Mouse (Mus musculus) embryo, embryonic 11.5 days (tissue): ENCODE measurements around the gene Dkc1.

ENCODE experiments used
- DNase-seq: peaks from one replicate; pipeline ENCODE4 v3.0.0-alpha.2; 2012; ENCODE audit warnings: low read depth, low spot score

Gene Dkc1

GRCm38 (mm10) chrX:75095369-75096162 is at the start of gene Dkc1:
TSS of gene Dkc1 (plus strand) at chrX:75095854.
- peak; percentile 78 for DNase-seq

GRCm38 (mm10) chrX:75045931-75046330 is 49.7 kb upstream of the Dkc1 start:
- no peak for DNase-seq

GRCm38 (mm10) chrX:75046921-75047635 is 48.6 kb upstream of the Dkc1 start:
- no peak for DNase-seq

GRCm38 (mm10) chrX:75056120-75056775 is 39.4 kb upstream of the Dkc1 start:
- DNase-seq: no peak

GRCm38 (mm10) chrX:75082351-75082750 is 13.3 kb upstream of the Dkc1 start:
- no peak for DNase-seq

DNA sequence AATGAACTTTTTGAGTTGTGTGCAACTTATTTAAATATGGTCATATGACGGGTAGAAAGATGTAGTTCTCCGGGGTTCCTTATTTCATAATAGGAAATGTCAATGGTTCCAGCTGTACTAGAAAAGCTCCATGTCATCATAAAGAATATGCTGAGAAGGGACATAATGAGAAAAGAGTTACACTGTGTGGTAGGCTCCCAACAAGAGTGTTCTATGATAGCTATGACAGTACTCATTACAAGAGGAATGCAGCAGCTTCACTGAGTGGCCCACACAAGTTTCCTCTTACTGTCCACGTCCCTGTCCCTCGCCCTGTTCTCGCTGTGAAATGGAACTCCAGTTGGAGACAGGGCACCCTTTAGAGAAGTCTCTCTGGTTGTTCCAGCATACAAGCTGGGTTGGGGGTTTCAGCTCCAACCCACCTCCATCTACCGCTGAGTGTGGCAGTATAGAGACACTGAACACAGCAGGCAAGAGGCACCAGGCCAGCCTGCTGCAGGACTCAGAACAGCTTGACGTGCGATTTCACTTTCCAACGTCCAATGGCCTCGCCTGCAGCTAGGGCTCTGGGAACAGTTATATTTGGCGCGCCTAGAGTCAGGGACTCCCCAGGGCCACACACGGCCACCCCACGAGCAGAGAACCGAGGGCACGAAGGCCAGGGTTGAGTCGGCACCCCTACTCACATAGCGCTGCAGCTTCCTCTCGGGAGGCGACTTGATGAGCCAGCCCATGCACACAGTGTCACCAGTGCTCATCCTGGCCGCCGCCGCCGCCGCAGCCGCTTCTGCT is 11.5 kb upstream of the Dkc1 start:
- no peak for DNase-seq

DNA sequence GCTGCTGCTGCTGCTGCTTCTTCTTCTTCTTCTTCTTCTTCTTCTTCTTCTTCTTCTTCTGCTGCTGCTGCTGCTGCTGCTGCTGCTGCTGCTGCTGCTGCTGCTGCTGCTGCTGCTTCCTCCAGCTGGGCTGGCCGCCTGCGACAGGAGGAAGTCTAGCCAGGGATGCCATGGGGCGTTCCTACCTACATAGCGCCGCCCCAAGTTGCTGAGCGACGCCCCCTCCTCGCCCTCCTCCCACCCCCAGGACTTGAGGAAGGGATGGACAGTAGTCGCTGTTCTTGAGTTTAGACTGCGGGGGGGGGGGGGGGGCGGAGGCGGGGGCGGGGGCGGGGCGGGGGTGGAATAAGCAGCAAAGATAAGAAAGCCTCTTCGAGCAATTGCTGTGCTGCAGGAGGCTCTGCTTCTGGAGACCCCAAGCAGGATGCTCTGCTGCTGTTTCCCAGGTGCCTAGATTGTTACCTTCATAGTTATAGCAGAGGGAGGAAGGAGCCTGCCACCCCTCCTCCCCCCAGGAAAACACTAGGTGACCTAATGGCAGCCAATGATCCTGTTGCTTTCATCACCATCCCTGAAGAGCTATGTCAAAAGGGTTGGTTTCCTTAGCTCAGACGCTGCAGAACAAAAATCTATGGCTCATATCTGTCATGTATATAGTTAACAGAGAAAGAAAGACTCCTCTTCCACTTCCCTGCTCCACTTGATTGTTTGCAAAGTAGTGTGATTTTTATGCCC is 10.7 kb upstream of the Dkc1 start, which contains the start of gene Gab3:
Gab3 (minus strand) TSS at position 685 of the 735 bp plus-strand sequence.
- no peak for DNase-seq

DNA sequence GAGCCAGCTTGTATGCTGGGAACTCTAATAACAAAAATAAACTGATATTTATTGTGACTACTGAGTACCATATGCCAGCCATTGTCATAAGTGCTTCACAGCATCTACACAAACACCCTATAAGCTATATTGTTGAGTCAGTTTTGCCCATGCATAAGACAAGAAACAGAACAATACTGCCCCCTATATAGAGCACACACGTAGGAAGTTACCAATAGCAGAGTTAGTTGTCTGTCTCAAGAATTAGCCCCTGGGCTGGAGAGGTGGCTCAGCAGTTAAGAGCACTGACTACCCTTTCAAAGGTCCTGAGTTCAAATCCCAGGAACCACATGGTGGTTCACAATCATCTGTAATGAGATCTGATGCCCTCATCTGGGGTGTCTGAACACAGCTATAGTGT is 10.0 kb upstream of the Dkc1 start:
- no peak for DNase-seq

DNA sequence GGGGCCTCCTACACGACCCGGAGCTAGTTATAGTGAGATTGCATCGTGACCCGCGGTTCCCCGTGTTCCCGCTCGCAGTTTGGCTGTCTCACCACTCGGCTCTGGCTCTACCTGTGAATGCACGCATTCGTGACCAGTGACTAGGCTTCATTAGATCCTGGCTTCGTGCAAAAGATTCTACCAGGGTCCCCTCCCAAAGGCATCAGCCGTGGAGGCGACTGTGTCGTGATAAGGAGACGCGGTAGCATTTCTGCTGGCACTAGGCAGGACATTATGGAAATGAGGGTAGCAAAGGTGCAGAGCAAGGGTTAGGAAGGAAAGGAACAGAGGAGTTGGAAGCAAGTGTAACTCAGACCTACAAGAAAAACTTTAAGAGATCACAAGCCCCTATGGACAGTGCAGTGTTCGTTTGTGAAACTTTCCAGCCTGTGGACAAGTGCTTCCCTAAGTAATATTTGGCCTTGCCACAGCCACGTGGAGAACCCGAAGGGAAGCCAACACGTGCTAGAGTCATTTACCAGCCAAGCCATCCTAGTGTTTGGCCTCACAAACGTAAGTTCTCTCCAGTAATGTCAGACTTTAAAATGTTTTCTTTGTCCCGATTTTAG is 613 bp downstream of the Dkc1 start:
- DNase-seq: no peak

- no peak for DNase-seq
Observed at GRCm38 (mm10) chrX:75098799-75099198, 3.1 kb downstream of the Dkc1 start.

DNA sequence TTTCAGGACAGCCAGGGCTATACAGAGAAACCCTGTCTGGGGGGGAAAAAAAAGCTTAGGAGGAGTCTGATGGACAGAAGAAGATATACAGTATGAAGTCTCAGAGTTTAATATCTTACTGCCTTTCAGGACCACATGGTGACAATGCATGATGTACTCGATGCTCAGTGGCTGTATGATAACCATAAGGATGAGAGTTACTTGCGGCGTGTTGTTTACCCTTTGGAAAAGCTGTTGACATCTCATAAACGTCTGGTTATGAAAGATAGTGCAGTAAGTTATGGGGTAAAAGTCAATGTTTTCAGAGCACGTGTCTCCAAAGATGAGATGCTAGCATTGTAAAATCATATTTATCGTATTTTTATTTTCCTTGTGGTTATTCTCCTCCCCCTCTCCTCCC is 6.6 kb downstream of the Dkc1 start:
- no peak for DNase-seq

DNA sequence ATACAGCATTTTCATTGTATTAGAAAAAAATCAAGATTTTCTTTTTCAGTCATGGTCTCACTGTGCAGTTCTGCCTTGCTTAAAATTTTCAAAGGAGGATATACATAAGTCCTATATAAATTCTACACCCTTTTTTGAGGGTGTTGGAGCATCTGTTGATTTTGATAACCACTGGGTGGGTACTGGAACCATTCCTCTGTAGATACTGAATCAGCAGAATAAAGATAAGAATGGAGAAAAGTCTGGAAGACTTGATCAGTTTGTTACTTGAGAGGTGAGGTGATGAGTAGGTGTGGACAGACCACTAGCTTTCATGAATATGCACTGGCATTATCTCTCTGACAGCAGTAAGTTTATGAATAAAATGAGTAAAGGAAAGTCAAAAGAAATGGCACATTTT is 19.9 kb downstream of the Dkc1 start:
- no peak for DNase-seq

- no peak for DNase-seq
Observed at GRCm38 (mm10) chrX:75125606-75126005, 30.0 kb downstream of the Dkc1 start.

DNA sequence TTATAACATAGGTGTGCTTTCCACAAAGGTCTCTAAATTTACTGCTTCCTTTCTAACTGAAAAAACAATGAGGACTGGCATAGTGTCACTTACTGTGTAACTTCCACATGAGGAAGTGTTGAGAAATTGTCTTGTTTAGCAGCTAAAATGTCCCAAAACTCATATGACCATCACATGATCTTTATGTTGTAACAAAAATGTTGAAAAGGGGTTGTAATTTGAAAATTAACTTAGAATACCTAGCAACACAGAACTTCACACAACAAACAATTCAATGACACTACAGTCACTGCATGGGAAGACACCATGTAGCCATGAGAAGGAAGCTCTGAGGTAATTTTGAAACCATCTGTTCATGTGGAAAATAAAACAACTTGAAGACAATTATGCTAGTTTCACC is 31.2 kb downstream of the Dkc1 start:
- DNase-seq: no peak

- DNase-seq: no peak
Observed at GRCm38 (mm10) chrX:75128333-75128980, 32.8 kb downstream of the Dkc1 start.

DNA sequence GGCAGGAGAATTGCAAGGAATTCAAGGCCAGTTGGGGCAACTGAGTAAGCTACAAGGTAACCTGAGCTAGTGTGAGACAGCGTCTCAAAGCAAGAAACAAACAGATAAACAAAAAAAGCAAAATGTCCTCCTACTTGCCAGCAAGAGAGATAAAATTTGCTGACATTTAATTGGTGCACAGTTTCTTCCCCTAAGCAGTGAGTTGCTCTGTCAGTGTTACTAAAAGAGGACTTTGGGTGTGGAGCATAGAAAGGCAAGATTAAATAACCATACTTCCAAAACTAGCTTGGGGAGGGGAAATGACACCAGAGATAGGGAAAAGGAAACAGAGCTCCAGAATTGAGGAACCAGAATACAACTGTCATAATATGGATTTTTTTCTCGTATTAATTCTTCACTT is 33.8 kb downstream of the Dkc1 start:
- DNase-seq: no peak

GRCm38 (mm10) chrX:75130467-75131160 is 35.0 kb downstream of the Dkc1 start, which contains the start of gene Mpp1:
TSS of gene Mpp1 (minus strand) at chrX:75131016.
- DNase-seq: peak; percentile 63

DNA sequence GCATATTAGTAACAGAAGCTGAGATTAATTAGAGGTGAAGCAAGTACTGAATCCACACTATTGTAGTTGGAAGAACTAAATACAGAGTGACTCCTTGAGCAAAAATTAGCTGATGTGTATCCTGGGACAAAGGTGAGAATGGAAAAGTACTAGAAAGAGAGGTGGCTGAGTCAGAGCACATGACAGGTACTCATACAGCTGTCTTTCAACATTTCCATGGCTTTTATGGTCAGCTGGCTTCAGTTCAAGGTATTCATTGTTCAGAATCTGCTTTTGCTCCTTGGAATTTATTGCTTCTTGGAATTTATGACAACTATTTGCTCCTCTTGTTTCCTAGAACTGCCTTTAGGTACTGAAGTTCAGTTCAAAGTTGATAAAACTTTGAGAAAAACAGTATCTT is 41.3 kb downstream of the Dkc1 start:
- DNase-seq: no peak

GRCm38 (mm10) chrX:75137729-75138128 is 42.1 kb downstream of the Dkc1 start:
- DNase-seq: no peak
